Mouse (Mus musculus) spleen, adult 2 months (tissue): ENCODE results near the gene Nav2.

ENCODE experiments used
- CTCF ChIP-seq: fragments of 200-500 bp; IDR thresholded peaks from 2 replicates; pipeline ENCODE4 v1.5.1; 2011; ENCODE audit warnings: mild to moderate bottlenecking, inconsistent platforms; ENCODE audit not compliant: insufficient read depth, insufficient read length, insufficient replicate concordance; ENCODE audit errors: extremely low read depth
- POLR2A ChIP-seq: fragments of 200-500 bp; IDR thresholded peaks from 2 replicates; pipeline ENCODE4 v1.6.1; 2011; ENCODE audit warnings: low read depth, low read length, inconsistent platforms

DNA sequence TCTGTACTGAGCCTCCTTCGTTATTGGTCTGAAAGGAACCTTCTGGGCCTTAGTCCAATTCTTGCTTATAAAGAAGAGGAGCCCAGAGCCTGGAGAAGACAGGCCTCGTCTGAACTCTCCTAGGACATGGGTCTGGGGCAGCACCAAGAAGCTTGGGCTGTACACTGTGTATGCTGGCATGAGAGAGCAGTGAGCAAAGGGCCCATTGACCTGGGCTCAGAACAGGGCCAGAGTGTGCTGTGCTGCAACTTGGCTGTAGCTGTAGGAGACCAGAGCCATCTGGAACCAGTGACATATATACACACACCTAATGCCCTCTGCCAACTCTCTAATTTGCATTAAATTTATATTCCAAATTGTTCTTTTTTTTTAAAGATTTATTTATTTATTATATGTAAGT is 621.0 kb downstream of the Nav2 start:
- TF ChIP-seq CTCF, result no peak
- no peak for TF ChIP-seq POLR2A
